Mouse (Mus musculus) thymus, postnatal 10 days (tissue): ENCODE results near the gene Dusp12.

Experiments used
- DNase-seq, 2 experiments: peaks; one replicate each; pipeline ENCODE4 v3.0.0; 2021; ENCODE audit warnings: low spot score in 2 of 2

Dusp12 gene

DNA sequence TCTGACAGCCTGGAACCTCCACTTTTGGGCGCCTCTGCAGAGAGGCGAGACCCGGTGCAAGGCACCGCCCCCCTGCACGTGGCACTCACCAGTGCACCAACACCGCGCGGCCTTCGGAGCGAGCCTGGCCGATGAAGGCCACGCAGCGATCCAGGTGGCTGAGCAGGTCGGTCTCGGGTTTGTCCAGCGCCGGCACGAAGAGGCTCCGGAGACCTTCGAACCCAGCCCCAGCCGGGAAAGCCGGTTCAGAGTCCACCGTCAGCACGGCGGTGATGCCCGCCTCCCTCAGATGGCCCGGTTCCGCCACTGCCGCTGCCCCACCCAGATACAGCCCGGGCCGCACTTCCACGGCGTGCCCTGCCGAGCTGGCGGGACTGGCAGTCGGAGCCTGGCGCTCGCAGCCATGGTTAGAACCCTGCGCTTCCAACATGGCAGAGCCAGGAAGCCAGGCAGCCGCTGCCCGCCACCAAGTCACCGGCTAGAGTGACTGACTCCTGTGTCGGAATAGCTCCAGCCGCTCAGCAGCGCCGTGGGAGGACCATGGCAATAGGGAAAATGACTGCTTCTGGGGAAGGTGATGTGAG lies at the start of gene Dusp12, which contains the start of gene Gm26620:
TSS of gene Dusp12 (minus strand) at position 563 of the 584 bp plus-strand sequence.
TSS of gene Gm26620 (plus strand) at position 88 of the 584 bp plus-strand sequence.
- DNase-seq: peak; percentile 71 to 79

- no peak for DNase-seq
Observed at GRCm38 (mm10) chr1:170934383-170934782, 49.0 kb upstream of the Dusp12 start.

DNA sequence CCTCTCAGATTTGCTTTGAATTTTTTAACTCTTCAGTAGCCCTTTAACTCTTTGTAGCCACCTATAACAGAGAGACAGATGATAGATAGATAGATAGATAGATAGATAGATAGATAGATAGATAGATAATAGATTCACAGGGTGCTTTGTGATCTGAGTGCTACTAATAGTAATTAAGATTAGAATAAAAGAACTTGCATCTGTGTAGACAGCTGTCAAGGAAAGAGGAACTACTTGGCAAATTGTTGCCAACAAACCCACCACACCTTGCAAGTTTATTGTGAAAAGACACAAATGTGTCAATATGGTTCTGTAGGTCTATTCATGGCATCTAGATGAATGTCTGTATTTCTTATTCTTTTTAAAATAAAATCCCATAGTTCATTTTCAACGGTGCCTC lies 48.6 kb upstream of the Dusp12 start:
- no peak for DNase-seq

GRCm38 (mm10) chr1:170933386-170933920 lies 48.1 kb upstream of the Dusp12 start:
- no peak for DNase-seq

DNA sequence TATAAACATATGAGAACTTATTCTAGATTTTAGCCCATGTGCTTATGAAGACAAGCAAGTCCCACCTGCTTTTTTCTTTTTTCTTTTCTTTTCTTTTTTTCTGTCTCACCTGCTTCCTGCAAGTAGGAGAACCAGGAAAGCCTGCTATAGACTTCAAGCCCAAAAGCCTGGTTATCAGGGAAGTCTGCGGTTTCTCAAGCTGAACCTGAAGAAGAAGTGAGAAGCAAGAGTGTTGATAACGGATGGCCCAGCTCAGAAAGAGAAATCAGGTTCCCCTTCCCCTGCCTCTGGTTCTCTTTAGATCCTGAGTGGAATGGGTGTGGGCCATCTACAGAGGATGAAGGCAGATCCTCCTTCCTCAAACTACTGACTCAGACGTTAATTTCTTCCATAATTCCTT lies 46.7 kb upstream of the Dusp12 start:
- no peak for DNase-seq

DNA sequence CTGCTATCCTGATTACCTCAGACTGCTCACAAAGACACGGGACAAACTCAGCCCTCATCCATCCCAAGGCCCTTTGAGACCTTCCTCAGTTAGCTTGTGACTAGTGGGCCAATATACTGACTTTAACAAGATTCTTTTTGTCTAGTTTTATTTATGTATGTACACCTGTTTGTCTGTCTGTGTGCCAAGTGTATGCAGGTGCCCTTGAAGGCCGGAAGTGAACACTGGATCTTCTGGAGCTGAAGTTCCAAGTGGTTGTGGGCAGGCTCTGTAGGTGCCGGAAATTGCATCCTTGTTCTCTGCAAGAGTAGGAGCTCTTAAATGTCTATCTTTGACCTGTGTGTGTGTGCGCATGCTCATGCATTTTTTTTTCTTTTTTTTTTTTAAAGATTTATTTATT lies 43.9 kb upstream of the Dusp12 start:
- no peak for DNase-seq

DNA sequence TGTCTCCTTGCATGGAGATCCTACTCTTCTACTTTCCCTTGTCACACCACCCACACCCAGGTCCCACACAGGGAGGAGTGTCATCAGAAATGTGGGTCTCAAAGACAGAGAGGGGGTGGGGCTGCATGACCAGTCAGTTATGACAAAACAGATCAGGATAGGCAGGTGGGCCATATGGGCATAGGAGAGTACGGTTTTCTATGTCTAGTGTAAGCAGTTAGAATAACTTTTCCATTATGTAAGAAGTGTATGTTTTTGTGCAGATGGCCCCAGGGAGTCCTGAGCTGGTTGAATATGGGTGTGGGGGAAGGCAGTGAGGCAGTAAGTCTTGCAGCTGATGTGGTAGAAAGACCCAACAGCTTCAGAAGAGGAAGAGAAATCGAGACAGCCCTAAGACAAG lies 43.1 kb upstream of the Dusp12 start:
- DNase-seq: no peak

DNA sequence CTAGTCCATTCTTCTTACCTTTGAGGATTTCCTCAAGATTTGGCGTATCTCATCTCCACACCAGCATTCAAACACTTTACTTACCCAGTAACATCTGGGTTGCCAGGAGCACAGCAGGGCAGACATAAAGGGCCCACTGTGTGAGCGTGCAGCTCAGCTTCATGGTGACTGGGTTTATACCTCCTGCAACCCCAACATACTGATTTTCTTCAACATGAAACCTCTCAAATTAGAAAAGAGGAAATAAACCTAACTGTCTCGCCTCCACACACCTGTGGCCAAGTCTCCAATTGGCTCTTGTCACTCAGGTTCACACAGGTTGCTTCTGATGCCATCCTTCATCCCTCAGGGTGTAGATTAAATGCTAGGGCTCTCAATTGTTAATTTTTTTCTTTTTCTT lies 42.0 kb upstream of the Dusp12 start, which contains the start of gene Fcrla:
TSS of gene Fcrla (minus strand) at position 206 of the 400 bp plus-strand sequence.
- DNase-seq: no peak

DNA sequence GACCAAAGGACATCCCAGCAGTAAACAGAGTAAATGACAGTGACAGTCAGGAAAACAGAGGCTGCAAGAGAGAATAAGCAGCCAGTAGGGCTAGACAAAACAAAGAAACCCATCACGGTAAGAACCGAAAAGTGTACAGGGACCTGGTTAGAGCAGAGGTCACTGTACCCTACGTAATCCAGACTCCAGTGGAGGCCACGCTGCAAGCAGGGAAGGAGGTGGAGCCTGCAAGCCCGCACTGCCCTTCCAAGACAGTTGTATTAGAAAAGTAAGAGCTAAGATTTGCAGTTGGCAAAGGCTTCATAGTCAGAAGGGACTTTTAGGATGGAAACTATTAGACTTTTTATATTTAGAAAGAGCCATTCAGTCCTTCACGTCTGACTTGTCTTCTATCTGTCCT lies 41.6 kb upstream of the Dusp12 start:
- DNase-seq: no peak

DNA sequence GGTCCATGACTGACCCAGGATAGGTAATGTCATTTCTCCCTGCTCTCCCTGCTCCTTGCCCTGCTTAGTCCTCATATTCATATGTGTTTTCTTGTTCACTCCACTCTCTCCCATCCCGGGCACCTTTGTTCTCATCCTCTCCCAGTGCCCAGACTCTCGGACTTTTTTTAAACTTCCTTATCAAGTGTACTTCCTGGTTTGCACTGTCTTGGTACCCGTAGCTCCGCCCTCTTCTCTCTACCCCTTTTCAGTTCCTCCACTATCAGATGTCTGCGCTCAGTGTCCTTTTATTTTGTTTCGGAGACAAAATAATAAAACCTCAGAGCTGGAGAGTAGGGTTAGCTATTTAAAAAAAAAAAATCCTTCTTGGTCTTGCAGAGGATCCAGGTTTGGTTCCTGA lies 39.1 kb upstream of the Dusp12 start:
- DNase-seq: no peak

DNA sequence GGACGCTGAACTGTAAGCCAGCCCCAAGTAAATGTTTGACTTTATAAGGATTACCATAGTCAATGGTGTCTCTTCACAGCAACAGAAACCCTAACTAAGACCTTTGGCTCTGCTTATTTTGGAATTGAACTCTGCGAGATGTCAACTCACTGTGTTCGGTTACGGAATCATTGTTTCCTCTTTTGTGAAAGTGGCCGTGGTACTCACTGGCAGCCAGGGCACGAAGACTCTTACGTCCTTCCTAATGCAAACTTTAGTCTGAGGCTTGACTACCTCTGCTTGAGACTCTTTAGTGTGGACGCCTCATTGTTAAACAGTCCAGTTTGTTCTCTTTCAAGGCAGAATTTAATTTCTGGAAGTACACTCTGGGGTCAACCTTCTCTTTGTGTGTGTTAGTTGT lies 34.0 kb upstream of the Dusp12 start:
- DNase-seq: no peak

GRCm38 (mm10) chr1:170915657-170916056 lies 30.3 kb upstream of the Dusp12 start:
- no peak for DNase-seq

DNA sequence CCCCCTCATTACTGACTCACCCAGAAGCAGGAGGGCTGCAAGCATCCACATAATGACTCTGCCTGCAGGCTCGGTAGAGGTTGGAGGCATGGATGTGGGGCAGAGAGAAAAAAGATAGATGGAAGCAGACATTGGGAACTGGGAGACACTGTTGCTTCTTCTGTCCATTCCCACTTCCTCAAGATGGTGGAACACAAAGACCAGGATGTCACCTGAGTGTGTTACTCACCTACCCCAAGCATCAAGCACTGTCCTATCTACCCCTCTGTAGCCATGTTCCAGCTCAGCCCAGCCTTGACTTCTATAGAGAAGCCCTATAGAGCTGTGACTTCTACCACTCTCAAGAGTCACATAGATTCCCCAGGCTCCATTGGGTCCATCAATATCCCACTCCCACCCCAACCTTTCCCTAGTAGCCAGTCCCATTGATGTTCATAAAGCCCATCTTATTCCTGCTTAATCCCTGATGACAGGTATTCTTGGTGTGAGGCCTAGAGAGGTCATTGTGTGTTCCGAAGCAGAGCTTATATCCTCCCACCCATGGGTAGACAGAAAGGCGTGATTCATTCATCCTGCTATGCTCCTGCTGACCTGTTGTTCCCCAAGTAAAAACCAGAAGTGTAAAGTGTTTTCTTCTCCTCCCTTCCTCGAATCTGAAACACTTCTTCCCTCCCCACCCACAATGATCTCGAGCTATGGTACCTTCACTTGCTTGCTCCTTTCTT lies 27.7 kb upstream of the Dusp12 start, which contains the start of gene Fcrlb:
TSS of gene Fcrlb (minus strand) at position 51 of the 725 bp plus-strand sequence.
- DNase-seq: no peak

- DNase-seq: no peak
Observed at GRCm38 (mm10) chr1:170911907-170912660, 26.7 kb upstream of the Dusp12 start.

DNA sequence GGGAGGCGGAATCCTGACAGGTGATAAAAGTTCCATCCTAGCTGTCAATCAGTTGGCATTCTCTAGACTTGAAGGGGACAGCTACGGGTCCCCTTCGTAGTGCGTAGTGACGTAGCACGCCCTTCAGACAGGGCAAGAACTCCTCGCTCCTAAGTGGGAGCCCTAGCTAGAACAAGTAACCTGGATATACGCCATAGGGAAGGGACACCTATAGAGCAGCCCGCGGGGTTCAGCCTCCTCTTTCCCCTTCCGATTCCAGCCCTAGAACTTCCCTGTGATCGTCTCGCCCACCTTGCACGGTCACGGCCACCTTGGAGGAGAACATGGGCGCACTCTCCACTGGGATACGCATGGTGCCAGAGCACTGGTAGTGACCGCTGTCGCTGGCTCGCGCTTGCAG lies 23.0 kb upstream of the Dusp12 start:
- no peak for DNase-seq

- peak in 1 of 2 experiments; percentile 15 for DNase-seq
Observed at GRCm38 (mm10) chr1:170907456-170908191, 22.3 kb upstream of the Dusp12 start.

DNA sequence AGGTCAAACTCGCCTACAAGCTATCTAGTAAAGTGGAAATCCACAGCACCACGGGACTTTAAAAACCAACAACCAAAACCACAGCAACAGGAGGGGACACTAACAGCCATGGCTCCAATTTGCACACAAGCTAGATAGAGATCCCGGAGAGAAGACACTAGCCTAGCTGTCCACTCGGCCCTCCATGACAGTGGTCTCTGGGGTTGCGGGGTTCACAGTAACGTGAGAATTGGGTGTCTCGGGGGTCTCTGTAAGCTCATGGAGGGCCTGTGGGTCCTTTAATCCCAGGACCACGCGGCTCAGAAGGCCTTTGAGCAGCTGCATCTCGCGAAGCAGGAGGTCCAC lies 21.7 kb upstream of the Dusp12 start:
- DNase-seq: no peak

DNA sequence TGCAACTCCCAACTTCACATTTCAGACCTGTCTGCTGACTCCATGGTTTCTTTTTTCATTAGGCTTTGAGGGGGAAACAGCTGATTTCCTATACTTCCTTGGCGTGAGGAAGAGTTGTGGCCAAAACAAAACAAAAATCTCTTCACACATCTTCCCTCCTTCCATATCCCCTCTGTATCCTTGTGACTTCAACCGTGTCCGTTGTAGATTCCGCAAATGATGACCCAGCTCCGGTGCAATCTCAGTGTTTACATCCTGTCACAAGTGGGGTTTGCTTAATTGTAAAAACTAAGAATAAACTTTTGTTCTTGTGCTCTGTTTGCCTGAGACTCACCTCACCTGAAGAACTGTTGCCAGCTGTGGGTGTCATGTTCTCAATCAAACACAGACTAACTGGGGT lies 18.1 kb upstream of the Dusp12 start:
- no peak for DNase-seq

GRCm38 (mm10) chr1:170901536-170902238 lies 16.3 kb upstream of the Dusp12 start:
- peak; percentile 63 to 87 for DNase-seq

GRCm38 (mm10) chr1:170900799-170901467 lies 15.6 kb upstream of the Dusp12 start:
- DNase-seq: peak in 1 of 2 experiments; percentile 67
